Mouse (Mus musculus) retina, postnatal 7 days (tissue): ENCODE data around the gene Srpr.

Experiments used
- DNase-seq: peaks from one replicate; pipeline ENCODE4 v3.0.0-alpha.2; 2012; ENCODE audit warnings: low read depth, low spot score

Srpr gene

DNA sequence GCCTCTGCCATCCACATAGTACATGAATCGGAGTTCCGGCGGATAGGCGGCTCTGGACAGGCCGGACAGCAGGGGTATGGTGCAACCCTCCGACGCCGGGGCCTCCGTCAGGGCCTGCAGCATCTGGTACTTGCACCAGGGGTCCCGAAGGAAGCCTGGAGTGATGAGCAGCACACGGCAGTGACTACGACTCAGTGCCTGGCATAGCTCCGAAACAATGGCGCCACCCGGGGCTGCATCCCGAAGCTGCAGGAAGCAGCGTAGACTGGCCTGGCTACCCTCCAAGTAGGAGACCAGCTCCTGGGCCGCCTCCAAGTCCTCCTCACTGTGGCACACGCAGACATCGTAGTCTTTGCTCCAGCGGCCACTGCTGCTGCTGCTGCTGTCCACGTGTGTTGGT, 11.3 kb upstream of the Srpr start:
- no peak for DNase-seq

DNA sequence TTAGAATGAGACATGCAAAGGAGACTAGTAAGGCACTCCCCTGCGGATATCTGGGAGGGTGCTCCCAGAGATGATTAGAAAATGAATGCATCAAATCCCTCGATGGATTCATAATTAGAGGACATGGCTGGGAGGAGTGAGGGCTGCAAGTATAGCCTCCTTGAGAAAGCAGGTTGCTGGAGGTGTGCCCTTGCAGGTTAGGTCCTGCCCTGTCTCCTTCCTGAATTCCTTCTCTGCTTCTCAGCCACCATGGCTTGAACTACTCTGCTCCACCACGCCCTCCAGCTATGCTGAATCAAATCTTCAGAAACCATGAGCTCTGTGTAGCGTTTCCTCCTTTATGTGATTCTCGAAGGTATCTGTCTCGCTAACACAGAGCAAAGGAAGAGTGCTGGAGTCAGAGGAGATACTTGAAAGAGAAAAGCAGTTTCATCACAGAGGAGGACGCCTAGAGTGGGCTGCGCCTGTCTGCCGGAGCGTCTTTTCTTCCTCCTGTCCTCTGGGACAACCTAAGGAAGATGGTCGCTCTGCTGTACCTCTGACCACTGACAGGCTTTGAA, 6.9 kb upstream of the Srpr start:
- no peak for DNase-seq

DNA sequence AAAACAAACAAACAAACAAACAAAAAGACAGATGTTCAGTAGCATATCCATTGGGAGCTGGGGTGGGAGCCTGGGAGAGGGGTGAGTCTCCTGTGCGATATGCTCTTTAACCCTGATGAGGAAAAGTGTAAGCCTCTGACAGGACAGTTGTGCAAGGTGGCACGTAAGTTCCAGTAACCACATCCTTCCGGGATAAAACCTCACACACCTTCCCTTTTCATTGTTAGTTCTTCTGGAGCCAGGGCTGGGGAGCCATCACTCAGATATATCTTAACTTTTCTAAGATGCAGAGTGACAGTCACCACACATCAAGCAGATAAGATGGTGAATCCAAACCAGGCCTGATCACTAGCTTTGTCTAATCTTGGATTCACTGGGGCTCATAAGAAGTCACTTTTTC, 5.9 kb upstream of the Srpr start:
- DNase-seq: no peak

DNA sequence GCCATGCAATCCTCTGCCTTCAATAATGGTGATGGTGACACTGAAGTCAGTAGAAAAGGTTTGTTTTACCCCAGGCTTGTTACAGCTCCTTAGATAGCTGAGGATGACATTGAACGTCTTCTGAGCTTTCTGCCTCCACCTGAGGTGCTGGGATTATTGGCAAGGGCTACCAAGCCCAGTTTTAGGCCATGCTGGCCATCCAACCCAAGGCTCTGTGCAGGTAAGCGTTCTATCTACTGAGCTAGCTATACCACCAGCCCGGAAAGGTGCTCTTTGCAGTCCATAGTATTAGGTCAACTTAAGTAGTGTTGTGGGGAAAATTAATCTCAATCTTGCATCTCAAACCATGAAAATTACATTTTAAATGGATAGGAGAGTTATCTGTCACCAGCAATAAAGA, 2.4 kb upstream of the Srpr start:
- DNase-seq: no peak

DNA sequence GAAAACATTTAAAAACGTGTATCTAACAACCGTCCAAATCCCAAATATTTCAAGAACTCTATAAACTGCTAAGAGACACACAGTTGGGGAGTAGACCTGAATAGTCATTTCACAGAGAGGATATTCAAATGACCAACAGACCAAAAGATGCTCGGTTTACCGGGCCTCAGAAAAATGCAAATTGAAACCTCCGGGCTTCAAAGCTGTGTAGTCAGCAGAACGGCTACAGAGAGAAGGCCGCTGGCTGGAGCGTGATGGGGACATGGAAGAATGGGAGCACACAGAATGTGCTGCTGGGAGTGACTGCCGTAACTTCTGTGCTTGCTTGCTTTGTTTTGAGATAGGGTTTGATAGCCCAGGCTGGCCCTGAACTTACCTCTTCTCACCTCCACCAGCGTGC, 1.6 kb upstream of the Srpr start:
- no peak for DNase-seq

DNA sequence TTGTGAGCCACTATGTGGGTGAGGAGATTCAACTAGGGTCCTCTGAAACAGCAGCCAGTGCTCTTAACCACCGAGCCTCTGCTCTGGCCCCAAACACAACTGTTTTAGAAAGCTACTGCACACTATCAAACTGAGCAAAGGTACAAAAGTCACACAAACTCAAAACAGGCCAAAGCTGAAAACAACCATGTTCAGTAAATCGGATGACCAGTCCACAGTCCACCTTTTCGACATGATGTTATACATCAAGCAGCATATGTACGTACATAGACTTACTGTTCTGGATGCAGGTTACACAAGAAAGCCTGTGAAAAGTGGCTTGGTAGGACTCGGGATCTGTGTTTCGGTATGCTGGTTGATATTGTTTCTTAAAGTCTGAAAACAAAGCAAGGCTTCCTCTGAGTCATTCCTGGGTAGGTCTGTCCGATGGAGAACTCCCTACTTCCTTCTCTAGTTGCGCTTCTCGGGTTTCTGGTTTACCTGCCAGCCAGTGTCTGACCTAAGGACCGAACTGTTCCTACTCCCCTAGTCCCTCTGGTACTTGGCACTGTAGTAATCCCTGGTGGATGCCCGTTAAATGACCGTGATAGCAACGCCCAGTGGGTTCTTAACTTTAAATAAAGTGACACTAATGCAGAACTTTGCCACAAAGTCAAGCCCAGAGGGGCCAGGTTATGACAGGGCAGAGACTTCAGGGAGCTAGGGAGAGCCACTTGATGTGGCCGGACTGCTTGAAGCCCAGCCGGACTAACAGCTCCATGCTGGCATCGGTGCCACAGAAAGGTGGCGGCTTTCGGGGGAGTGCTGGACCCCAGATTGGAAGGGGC, 817 bp upstream of the Srpr start:
- no peak for DNase-seq

DNA sequence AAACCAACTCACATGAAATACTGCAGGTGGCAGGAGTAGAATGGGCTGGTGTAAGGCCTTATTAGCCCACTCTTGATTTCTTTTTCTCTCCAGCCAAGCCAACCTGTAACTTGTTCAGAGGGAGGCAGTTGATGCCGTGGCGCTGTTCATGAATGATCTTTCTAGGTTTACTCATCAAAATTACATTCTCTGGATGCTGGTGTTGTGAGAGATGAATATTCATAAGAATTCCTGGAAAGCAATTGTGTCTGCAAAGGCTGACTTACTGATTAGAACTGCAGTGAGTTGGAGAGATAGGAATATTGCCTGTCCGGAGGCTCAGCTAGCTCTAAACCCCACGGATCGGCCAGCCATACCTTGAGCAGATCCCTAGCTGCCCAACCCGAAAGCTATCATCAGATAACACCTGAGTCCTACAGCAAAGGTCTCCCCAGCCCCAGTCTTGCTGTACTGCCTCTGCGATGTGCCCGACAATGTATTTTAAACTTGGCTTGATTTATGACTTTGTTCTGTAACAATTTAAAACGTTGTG, 620 bp downstream of the Srpr start:
- no peak for DNase-seq

DNA sequence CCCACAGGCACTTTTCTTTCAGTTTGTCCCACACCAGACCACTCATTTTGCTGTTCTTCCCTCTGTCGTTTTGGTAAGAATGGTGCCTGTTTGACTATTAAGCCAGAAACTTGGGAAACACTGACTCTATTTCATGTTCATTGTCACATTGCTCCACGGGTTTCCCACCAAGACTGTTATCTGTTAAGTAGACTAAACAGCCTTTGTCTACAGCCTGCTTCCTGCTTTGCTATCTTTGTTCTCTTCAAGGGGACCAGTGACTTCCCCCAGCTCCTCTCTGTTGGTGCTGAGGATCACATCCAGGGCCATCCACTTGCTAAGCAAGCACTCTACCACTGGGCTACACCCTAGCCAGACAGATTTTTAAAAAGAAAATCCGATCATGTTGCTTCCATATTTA, 3.6 kb downstream of the Srpr start:
- no peak for DNase-seq

DNA sequence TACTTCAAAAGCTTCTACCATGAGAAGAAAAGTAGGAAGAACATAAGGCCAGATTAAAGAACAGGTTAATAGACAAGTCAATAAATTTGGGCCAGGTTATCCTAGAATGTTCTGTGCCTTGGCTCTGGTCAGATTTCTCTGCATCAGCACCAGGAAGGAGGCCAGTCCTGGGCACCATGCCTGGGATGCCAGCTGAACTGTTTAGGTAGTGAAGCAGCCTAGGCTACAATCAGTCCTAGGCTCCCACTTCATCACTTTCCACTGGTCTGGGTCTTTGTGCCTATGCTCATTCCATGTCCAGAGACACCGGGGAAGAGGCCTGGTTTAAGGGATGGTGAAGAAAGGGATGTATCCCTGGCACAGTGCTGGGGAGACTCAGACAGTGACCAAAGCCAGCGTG, 4.4 kb downstream of the Srpr start:
- no peak for DNase-seq

DNA sequence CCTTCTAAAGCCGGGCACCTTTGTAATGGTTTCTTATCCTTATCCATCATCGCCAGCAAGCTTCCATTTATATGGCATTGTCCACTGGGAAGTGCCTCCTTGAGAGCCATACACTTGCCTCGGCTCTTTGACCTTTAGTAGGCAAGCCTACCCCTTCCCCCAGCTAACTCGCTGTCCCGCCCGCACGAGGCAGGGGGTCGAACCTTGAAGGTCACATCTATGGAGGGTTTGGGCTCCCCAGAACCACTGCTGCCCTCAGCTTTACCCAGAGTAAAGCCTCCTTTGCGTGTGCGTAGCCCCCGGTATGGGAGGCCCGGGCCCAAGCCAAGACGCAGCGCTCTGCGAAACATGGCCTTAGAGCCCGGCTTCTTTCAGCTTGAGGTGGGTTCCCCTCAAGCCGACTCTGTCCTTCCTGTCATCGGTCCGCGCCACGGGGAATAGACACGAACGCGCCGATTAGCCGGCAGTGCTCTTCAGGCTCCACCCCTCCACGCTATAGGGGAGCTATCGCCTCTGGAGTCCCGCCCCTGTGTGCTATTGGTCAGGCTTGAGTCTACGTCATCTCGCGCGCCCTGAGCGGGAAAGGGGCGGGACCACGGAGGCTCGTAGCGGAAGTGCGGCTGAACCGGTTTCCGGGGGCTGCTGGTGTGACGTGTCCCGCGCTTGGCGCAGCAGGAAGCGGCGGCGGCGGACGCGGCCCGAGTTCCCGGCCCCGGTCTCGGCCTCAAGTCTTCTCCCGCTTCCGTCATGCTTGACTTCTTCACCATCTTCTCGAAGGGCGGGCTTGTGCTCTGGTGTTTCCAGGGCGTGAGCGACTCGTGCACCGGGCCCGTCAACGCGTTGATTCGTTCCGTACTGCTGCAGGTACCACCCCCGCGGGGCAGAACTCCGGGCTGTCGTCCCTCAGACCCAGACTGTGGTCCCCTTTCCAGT, 10.8 kb downstream of the Srpr start, which contains the start of gene Foxred1:
TSS of gene Foxred1 (minus strand) at position 514 of the 933 bp plus-strand sequence.
- peak; percentile 99 for DNase-seq

DNA sequence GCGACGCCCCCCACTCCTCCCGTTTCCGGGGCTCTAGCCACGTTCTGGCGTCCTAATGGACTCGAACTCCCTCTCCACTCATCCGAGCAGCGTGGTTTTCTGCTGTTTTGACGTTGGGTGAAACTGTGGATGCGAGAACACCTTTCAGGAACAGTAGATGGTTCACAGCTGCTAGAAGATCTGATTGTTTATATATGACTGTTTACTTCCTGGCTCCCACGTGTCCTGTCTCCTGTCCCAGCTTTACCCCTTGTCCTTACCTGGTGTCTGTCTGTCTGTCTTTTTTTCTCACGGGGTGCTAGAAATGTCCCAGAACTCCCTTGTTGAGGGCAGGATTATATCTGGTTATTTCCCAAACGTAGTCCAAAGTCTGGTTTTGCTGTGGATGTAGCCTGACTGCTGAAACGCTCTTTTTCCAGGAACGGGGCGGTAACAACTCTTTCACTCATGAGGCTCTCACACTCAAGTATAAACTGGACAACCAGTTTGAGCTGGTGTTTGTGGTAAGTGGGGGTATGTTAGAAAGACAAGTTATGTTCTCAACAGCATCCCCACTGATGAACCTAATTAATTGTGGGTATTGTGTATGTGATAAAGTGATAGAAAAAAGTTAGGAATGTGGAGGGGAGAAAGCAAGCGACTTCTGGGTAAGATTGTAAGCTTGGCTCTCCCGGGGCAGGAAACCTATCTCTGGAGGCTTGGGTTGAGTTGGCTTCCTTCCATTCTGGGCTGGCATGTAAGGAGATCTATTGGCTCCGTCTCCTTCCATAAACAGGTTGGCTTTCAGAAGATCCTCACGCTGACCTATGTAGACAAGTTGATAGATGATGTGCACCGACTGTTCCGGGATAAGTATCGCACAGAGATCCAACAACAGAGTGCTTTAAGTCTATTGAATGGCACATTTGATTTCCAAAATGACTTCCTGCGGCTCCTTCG, 11.9 kb downstream of the Srpr start:
- DNase-seq: no peak

DNA sequence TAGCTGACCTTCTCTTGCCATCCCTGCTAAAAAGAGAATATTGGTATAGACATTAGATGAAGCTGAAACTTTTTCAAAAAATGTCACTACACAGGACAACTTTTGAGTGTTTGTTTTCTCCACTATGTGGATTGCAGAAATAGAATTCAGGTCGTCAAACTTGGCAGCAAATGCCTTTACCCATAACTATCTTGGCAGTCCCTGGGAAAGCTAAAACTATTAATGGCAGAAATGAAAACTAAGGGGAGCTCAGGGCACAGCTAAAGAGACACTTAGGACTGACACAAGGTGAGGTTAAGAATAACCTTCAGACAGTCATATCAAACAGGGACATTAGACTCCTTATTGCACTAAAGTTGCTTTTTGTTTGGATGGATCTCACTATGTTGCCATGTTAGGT, 18.0 kb downstream of the Srpr start:
- no peak for DNase-seq

DNA sequence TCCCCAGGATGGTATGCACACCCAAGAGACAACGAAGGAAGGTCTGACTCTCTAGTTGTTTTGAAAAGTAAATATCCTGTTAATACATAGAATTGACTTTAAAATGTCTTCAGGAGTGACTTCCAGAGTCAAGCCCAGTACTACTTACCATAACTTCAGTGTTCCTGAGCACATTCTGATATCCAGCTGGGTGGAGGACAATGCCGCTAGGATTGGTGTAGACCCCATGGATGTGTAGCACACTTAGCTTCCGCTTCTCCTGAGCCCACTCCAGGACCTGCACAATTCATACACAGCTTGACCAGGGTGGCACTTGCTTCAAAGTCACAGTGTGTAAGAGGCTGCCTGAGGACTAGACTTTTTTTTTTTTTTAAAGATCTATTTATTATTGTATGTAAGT, 23.5 kb downstream of the Srpr start:
- no peak for DNase-seq

DNA sequence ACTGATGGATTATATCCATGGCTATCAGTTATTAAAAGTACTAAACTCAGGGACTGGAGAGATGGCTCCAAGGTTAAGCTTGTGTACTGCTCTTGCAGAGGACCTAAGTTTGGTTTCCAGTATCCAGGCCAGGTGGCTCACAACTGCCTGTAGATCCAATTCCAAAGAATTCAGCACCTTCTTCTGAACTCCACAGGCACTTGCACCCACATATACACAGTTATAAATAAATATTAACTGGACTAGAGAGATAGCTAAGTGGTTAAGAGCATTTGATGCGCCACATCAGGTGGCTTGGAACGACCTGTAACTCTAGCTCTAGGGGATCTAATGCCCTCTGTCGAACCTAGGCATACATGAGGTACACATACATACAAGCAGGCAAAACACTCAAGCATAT, 28.7 kb downstream of the Srpr start:
- no peak for DNase-seq

DNA sequence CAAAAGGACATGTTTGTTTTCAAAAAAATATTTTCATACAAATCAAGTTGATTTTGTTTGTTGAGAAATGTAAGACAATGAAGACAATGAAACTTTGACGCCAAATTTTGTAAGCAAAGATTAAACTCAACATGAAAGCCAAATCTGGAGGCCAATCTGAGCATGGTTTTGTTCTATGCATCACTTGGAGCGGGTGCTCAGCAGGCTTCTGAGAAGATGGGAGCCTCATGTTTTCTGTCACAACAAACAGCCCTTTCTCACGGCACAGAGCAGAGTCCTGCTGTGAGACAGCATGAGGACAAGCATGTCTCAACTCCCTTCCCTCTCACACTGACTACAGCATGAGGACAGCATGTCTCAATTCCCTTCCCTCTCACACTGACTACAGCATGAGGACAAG, 36.0 kb downstream of the Srpr start:
- DNase-seq: no peak

DNA sequence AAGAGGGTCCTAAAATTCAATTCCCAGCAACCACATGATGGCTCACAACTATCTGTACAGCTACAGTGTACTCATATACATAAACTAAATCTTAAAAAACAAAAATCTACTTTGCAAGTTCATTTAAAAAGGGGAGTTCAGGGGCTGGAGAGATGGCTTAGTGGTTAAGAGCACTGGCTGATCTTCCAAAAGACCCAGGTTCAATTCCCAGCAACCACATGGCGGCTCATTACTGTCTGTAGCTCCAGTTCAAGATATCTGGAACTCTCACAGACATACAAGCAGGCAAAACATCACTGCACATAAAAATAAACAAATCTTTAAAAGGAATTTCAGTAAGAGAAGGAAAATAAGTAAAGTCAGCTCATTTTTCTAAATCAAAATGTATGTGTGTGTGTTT, 38.4 kb downstream of the Srpr start:
- DNase-seq: no peak

DNA sequence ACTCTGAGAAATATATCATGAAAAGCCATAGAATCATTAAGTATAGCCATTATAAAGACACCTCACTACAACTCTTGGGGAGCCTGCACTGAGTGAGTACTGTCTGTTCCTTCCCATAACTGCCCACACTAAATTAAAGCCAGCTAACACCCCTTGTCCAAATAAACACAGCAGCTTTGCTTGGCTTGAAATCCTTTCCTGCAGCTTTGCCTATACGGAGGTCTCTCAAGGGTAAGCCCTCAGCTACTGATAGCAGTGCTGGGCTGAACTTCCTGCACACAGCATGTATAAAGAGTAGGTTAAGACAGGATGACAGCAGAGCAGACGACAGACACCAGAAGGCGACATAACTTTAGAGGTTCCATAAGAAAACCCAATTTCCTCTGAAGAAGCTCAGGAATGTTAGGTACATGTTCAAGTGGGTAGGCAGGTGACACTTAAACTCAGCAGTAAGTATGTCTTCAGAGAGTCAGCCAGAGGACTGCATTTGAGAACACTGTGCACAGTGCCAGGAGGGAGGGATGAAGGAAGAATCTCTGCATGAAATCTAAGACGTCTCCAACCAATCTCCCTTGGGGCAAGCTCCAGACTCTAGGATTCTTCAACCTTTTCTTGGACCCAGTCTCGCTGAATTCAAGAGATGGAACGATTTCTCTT, 39.1 kb downstream of the Srpr start:
- DNase-seq: no peak

DNA sequence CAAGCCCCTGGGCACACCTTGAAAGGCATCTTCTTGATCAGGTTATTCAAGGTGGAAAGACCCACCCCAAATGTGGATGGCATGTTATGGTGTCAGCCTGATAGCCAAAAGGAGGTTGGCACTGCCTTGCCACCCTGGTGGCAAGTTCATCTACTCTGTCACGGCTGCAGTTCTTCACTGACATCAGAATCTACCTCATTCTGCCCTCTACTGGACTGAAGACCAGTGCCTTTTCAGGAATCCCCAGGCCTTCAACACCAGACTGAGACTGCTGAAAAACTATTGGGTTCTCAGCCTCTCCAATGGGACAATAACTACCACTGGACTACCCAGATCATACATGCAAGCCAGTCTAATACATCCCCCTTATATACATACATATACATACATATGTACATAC, 39.8 kb downstream of the Srpr start:
- DNase-seq: no peak

DNA sequence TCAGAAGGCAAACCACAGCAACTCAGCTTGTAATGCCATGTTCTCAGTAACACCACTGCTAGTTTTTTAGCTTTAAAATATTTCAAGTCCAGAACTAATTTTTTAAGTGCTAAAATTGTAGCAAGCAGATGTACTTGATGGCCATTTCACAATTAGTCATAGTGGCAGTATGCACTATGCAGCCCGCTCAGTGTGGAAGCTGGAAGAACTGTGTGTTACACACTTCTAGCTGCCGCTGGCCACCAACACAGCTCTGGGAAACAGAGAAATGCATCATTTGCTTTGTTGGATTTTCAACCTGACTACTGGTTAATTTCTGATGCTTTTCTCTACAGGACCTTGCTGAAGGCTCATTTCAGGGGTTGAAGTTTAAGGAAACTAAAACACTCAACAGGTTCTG, 47.4 kb downstream of the Srpr start:
- no peak for DNase-seq

DNA sequence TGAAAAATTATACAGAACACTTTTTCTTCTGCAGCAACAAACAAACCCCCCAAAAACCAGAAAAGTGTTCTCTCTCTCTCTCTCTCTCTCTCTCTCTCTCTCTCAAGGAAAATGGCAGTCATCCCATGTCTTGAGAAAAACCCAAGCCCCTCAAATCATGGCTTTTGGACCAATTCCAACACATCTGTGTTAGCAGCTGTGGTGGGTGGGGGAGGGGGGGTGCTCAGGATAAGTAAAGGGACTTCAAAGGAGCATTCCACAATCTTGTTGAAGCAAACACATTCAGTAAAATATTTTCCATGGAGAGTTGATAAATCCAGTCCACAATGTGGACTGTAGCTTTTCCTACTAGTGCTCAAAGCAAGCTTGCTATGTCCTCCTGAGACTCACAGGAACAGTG, 49.5 kb downstream of the Srpr start:
- DNase-seq: no peak

DNA sequence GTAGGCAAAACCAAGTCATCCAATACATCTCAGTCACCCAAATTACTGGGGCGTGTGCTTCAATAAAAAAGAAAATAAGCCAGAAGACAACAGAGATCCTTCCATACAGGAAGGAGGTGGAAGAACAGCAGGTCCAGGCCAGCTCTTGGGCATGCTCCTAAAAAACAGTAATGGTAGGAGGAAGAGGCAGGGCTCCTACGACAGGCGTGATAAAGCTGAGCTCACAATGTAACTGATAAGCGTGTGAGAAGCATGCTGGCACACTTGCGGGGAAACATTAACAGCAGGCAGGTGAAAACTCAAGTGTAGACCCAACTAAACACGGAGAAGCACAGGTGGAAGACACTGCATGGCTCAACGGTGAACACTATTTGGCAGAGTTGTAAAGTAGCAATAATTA, 57.4 kb downstream of the Srpr start:
- DNase-seq: no peak
